In genomic region chr15:98579795-98580464, GRCm38 (mm10) we compare ENCODE assay signal across 8 mouse cellular contexts. TPM values are rescaled to one million over a fixed set of nuclear protein-coding genes. Genes with fewer than 3 reads are reported as not detected.
DNase-seq lines count a peak whose midpoint lies in the region; ATAC-seq and TF ChIP-seq lines count a peak whose summit lies in the region.

No protein-coding gene starts in this region.

- H3K9ac ChIP-seq in intestine, embryonic 16.5 days (ENCODE audit: low read depth, low read length) = no peak overlapping the region

- H3K4me3 ChIP-seq in gastrocnemius, adult 2 months = no peak overlapping the region
- H3K4me3 ChIP-seq in intestine, embryonic 16.5 days (ENCODE audit: low read length) = no peak overlapping the region
- no peak overlapping the region for H3K4me3 ChIP-seq in midbrain, embryonic 10.5 days

- intact Hi-C loops in gastrocnemius, adult 2 months (cut with DNase I) = loop anchor here (1.0 to 5.0 kb wide), 2 partner anchors 37 to 117 kb away; no protein-coding TSS in a partner anchor
- intact Hi-C loops in left cerebral cortex, postnatal 25 days (cut with DNase I) = loop anchor here (1.0 to 10.0 kb wide), 3 partner anchors 37 to 215 kb away; no protein-coding TSS in a partner anchor

- H3K27ac ChIP-seq in gastrocnemius, adult 2 months = no peak overlapping the region
- H3K27ac ChIP-seq in intestine, embryonic 16.5 days (ENCODE audit: low read length) = no peak overlapping the region
- H3K27ac ChIP-seq in midbrain, embryonic 10.5 days (replicated peaks) = no peak overlapping the region

- H3K9me3 ChIP-seq in intestine, embryonic 16.5 days (ENCODE audit: control insufficient read depth, low read length) = no peaks in the 10 kb centered on the region
- H3K9me3 ChIP-seq in midbrain, embryonic 10.5 days (replicated peaks) = no peaks in the 10 kb centered on the region

- no peaks in the 10 kb centered on the region for H3K27me3 ChIP-seq in intestine, embryonic 16.5 days (replicated peaks; ENCODE audit: control insufficient read depth, insufficient read depth, low read length)
- no peaks in the 10 kb centered on the region; the same call in 1 of the 2 replicates for H3K27me3 ChIP-seq in midbrain, embryonic 10.5 days (ENCODE audit: low read depth, poor library complexity, severe bottlenecking)

- H3K36me3 ChIP-seq in intestine, embryonic 16.5 days (ENCODE audit: control insufficient read depth, insufficient read depth, low read length) = no peaks in the 10 kb centered on the region
- H3K36me3 ChIP-seq in midbrain, embryonic 10.5 days = no peaks in the 10 kb centered on the region

- peak; percentile 88 for ATAC-seq in intestine, embryonic 16.5 days

- no peak overlapping the region for H3K4me2 ChIP-seq in intestine, embryonic 16.5 days (ENCODE audit: low read depth, low read length)

- no peaks in the 10 kb centered on the region for H3K4me1 ChIP-seq in intestine, embryonic 16.5 days (ENCODE audit: control insufficient read depth, insufficient read depth, low read length)
- peaks cover 10% of the 10 kb centered on the region for H3K4me1 ChIP-seq in midbrain, embryonic 10.5 days

- peak; percentile 68 for DNase-seq in ovary, postnatal 14 days (ENCODE audit: low spot score)
- no peak for DNase-seq in ovary, postnatal 10 days (ENCODE audit: low spot score)
- peak; percentile 65 to 79 for DNase-seq in cerebellum, postnatal 4 days (ENCODE audit: low spot score in 2 of 2)
- peak; percentile 82 for DNase-seq in gastrocnemius, adult 2 months
- DNase-seq in left cerebral cortex, postnatal 25 days (ENCODE audit: low spot score in 2 of 2) = peak; percentile 83 to 85
- peak; percentile 81 for DNase-seq in midbrain, embryonic 10.5 days (ENCODE audit: low spot score)
- DNase-seq in spleen, adult 18-20 months = peak; percentile 25 to 60

- 41% methylated on average over 5 of the region's 5 CpGs for WGBS in intestine, embryonic 16.5 days
- WGBS in midbrain, embryonic 10.5 days = 34% methylated on average over 5 of the region's 5 CpGs

- peak; percentile 89 for TF ChIP-seq CTCF in gastrocnemius, adult 2 months (IDR thresholded peaks at IDR 0.05)

RNA-seq across cellular contexts. Expression of gene 4930415O20Rik, which starts 9.1 kb away (rescaled TPM):
- 1 to 10 TPM in 1 of 2 experiments, not detected in 1; 1.2 TPM for total RNA-seq in gastrocnemius, adult 2 months (2021)
- 0.43 TPM in 1 of 2 replicates, not detected in the other for polyA plus RNA-seq in intestine, embryonic 16.5 days (2015; fragmentation: Nextera tagmentation; extraction: Ambion mirVana)
- not detected for total RNA-seq in left cerebral cortex, postnatal 25 days (2021)
- 0.43 TPM in 1 of 2 replicates, not detected in the other for polyA plus RNA-seq in midbrain, embryonic 10.5 days (2016; fragmentation: Nextera tagmentation; extraction: Ambion mirVana)

RNA-seq across cellular contexts. Expression of gene Ccnt1, which starts 9.2 kb away (rescaled TPM):
- 10 to 100 TPM; 20.4 to 20.5 TPM for total RNA-seq in gastrocnemius, adult 2 months (2021)
- 41.2 and 43.7 TPM in 2 replicates for polyA plus RNA-seq in intestine, embryonic 16.5 days (2015; fragmentation: Nextera tagmentation; extraction: Ambion mirVana)
- total RNA-seq in left cerebral cortex, postnatal 25 days (2021) = 10 to 100 TPM; 45.5 to 45.9 TPM
- 59.0 and 61.3 TPM in 2 replicates for polyA plus RNA-seq in midbrain, embryonic 10.5 days (2016; fragmentation: Nextera tagmentation; extraction: Ambion mirVana)

RNA-seq across cellular contexts. Expression of gene Adcy6, which starts 29.9 kb away (rescaled TPM):
- 10 to 100 TPM; 22.8 to 23.1 TPM for total RNA-seq in gastrocnemius, adult 2 months (2021)
- 17.1 and 18.8 TPM in 2 replicates for polyA plus RNA-seq in intestine, embryonic 16.5 days (2015; fragmentation: Nextera tagmentation; extraction: Ambion mirVana)
- 10 to 100 TPM; 51.7 to 53.7 TPM for total RNA-seq in left cerebral cortex, postnatal 25 days (2021)
- 11.8 and 12.1 TPM in 2 replicates for polyA plus RNA-seq in midbrain, embryonic 10.5 days (2016; fragmentation: Nextera tagmentation; extraction: Ambion mirVana)

RNA-seq across cellular contexts. Expression of gene Kansl2, which starts 45.9 kb away (rescaled TPM):
- 10 to 100 TPM; 64.7 to 66.3 TPM for total RNA-seq in gastrocnemius, adult 2 months (2021)
- polyA plus RNA-seq in intestine, embryonic 16.5 days (2015; fragmentation: Nextera tagmentation; extraction: Ambion mirVana) = 67.2 and 69.6 TPM in 2 replicates
- total RNA-seq in left cerebral cortex, postnatal 25 days (2021) = 10 to 100 TPM; 58.1 to 62.6 TPM
- polyA plus RNA-seq in midbrain, embryonic 10.5 days (2016; fragmentation: Nextera tagmentation; extraction: Ambion mirVana) = 139 and 150 TPM in 2 replicates

RNA-seq across cellular contexts. Expression of gene Cacnb3, which starts 50.7 kb away (rescaled TPM):
- total RNA-seq in gastrocnemius, adult 2 months (2021) = 1 to 10 TPM; 1.8 to 2.2 TPM
- 20.3 and 22.8 TPM in 2 replicates for polyA plus RNA-seq in intestine, embryonic 16.5 days (2015; fragmentation: Nextera tagmentation; extraction: Ambion mirVana)
- 100 to 1,000 TPM; 277 to 286 TPM for total RNA-seq in left cerebral cortex, postnatal 25 days (2021)
- polyA plus RNA-seq in midbrain, embryonic 10.5 days (2016; fragmentation: Nextera tagmentation; extraction: Ambion mirVana) = 36.1 and 50.9 TPM in 2 replicates
